Mouse (Mus musculus) embryonic facial prominence, embryonic 15.5 days (tissue): ENCODE measurements around the gene Fgfbp3. TPM values are rescaled to one million over a fixed set of nuclear protein-coding genes. Genes with fewer than 3 reads are reported as not detected.
A peak's percentile ranks its signal among the peaks of the same experiment; 100 is the strongest.

Source experiments
- ATAC-seq: fragments of 200-750 bp; cut with Nextera tagmentation; 2 replicates; pipeline ENCODE4 v1.8.0; 2017; ENCODE audit warnings: low read depth, moderate TSS enrichment; ENCODE audit not compliant: insufficient number of reproducible peaks, low FRiP score, low TSS enrichment
- H3K27ac ChIP-seq: fragments of 300-500 bp; sonication (generic); replicated peaks from 2 replicates; pipeline ENCODE4 v1.5.1; 2015; ENCODE audit warnings: mild to moderate bottlenecking, inconsistent platforms
- H3K27me3 ChIP-seq: fragments of 300-500 bp; sonication (generic); 2 replicates; pipeline ENCODE4 v1.6.1; 2015; ENCODE audit warnings: inconsistent platforms
- H3K36me3 ChIP-seq: fragments of 300-500 bp; sonication (generic); 2 replicates; pipeline ENCODE4 v1.6.1; 2015; ENCODE audit warnings: mild to moderate bottlenecking, inconsistent platforms
- H3K4me1 ChIP-seq: fragments of 300-500 bp; sonication (generic); 2 replicates; pipeline ENCODE4 v1.6.1; 2015; ENCODE audit warnings: inconsistent platforms
- H3K4me2 ChIP-seq: fragments of 300-500 bp; sonication (generic); replicated peaks from 2 replicates; pipeline ENCODE4 v1.6.1; 2015; ENCODE audit warnings: mild to moderate bottlenecking, inconsistent platforms
- H3K4me3 ChIP-seq: fragments of 300-500 bp; sonication (generic); replicated peaks from 2 replicates; pipeline ENCODE4 v1.5.1; 2015; ENCODE audit warnings: mild to moderate bottlenecking, inconsistent platforms
- H3K9ac ChIP-seq: fragments of 300-500 bp; sonication (generic); 2 replicates; pipeline ENCODE4 v1.6.1; 2015; ENCODE audit warnings: inconsistent platforms
- H3K9me3 ChIP-seq: fragments of 300-500 bp; sonication (generic); replicated peaks from 2 replicates; pipeline ENCODE4 v1.6.1; 2016; ENCODE audit warnings: inconsistent platforms
- WGBS: fragments of 180-500 bp; shearing (Covaris S2); methylation state at CpG from one replicate; pipeline ENCODE4 v1.1.7; 2015; 5-methylcytosine and 5-hydroxymethylcytosine counted together
- polyA plus RNA-seq: library from polyadenylated mRNA; unstranded; fragments of >200 nt; fragmentation: Nextera tagmentation; extraction: Ambion mirVana; gene quantifications from 2 replicates; pipeline ENCODE4 v1.2.1, GENCODE M21; 2015

Fgfbp3 gene
- polyA plus RNA-seq, 1 experiment from 2014 or later = 7.1 TPM

DNA sequence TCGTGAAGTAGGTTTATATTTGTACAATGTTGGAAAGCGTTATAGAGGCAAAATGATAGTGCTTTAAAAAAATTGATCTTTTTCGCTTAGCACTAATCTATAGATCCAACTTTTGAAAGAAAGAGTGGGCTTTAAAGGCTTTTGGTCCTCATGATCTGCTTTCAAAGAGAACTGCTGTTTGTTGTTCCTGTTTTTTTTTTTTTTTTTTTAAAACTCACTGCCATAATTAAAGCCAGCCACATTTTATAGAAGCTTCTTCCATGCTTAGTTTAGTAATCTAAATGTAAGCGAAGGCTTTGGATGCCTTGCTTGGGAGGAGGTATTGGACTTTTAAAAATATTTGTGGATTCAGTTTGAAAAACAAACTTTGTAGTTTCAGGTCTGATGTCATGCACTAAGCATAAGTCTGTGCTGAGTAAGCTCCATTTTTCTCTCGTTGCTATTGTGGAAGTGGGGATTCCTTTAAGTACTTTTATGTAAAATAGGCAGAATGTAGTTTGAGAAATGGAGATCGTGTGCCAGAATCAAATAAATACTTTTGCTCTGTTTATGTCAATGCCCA lies 8.5 kb upstream of the Fgfbp3 start:
- no peaks in the 10 kb centered on the region for H3K9me3 ChIP-seq
- 0 out of 2 replicates have a peak overlapping the region, but pooled peaks have one; percentile 95 for H3K4me3 ChIP-seq
- H3K27ac ChIP-seq = no peak overlapping the region
- no peaks in the 10 kb centered on the region for H3K36me3 ChIP-seq
- H3K4me1 ChIP-seq = peaks cover 19% of the 10 kb centered on the region; the same call in 1 of the 2 replicates
- 46% methylated on average over 6 of the region's 6 CpGs for WGBS
- H3K27me3 ChIP-seq = no peaks in the 10 kb centered on the region
- no peak for ATAC-seq
- no peak overlapping the region for H3K9ac ChIP-seq
- peak overlapping the region; percentile 79; the same call in 1 of the 2 replicates for H3K4me2 ChIP-seq

DNA sequence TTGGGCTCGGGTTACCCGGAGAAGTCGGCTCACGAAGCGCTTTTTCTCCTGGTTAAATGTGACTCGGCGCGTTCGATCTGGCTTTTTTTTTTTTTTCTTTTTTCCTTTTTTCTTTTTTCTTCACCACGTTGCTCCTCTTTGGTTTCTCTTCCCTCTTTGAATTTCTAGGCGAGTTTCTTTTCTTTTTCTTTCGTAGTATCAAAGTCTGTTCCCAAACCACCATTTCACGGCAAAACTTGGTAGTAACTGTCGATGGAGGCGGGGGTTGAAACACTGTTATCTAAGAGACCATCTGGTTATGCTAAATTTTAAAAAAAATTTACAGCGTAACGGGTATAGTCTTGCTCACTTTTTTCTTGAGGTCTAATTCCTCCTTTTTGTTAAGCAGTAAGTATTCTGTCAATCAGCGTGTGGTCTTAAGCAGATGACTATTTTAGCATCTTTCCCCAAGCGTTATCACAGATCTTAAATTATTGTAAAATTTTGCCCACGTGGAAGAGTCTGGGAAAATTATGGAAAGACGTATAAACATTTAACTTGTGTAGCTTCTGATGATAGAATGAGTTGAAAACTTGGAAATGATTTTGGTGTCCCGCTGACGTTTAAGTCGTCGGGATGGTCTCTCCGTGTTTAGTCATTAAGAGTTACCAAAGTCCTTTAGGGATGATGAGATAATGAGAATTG lies 7.3 kb upstream of the Fgfbp3 start:
- H3K36me3 ChIP-seq = no peaks in the 10 kb centered on the region
- H3K4me1 ChIP-seq = peaks cover 19% of the 10 kb centered on the region; the same call in 1 of the 2 replicates
- no peaks in the 10 kb centered on the region for H3K9me3 ChIP-seq
- H3K4me3 ChIP-seq = peak overlapping the region; percentile 95
- 2% methylated on average over 26 of the region's 26 CpGs for WGBS
- no peaks in the 10 kb centered on the region for H3K27me3 ChIP-seq
- H3K9ac ChIP-seq = peak overlapping the region; percentile 93
- H3K4me2 ChIP-seq = peak overlapping the region; percentile 79
- H3K27ac ChIP-seq = peak overlapping the region; percentile 98
- ATAC-seq = no peak

DNA sequence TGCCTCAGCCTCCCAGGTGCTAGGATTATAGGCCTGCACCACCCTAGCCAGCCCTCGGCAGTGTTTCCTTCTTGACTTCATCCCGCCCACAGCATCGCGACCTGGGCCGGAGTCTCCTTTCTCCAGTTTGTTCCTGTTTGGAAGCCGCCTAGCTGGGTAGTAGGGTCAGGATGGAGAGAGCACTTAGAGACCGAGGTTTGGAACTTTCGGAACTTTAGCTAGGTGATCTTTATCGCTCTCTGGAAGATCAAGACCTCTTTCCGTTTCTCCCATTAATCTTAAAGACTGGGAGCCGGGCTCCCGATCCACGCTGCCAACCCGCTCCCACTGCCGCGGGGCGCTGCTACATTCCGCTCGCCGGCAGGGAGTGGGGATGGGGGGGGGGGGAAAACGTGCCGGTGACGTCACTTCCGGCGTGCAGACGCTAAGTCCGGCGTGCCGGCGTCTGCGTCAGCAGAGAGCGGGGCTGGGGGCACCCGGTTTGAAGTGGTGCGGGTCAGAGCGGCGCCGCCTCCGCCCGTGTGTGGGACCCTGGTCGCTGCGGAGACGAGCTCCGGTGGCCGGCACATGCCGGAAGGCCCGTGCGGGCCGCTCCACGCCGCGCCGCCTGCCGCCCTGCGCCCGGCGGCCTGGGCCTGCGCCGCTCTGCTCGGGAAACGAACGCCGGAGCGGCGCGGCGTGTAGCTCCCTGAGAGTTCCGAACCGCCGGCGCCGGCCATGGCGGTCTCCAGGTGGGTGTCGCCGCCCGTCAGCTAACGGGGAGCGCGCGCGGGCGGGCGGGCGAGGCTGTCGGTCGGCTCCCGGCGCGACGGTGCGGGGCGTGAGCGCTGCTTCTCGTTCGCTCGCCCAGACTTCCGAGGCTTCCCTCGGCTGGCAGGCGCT lies 6.5 kb upstream of the Fgfbp3 start, which contains the start of gene Btaf1:
Gene Btaf1, plus strand, starts transcription at position 409 of the 882 bp plus-strand sequence.
- peak within 1 kb of the TSS; percentile 98 for H3K27ac ChIP-seq
- no peaks in the 10 kb centered on the region for H3K36me3 ChIP-seq
- H3K4me2 ChIP-seq = peak within 1 kb of the TSS; percentile 79
- peak within 1 kb of the TSS; percentile 95 for H3K4me3 ChIP-seq
- peak within 1 kb of the TSS; percentile 93 for H3K9ac ChIP-seq
- under 1% methylated on average over 98 of the region's 98 CpGs for WGBS
- no peaks in the 10 kb centered on the region for H3K9me3 ChIP-seq
- peaks cover 19% of the 10 kb centered on the region; the same call in 1 of the 2 replicates for H3K4me1 ChIP-seq
- ATAC-seq = peak; percentile 95
- no peaks in the 10 kb centered on the region for H3K27me3 ChIP-seq

DNA sequence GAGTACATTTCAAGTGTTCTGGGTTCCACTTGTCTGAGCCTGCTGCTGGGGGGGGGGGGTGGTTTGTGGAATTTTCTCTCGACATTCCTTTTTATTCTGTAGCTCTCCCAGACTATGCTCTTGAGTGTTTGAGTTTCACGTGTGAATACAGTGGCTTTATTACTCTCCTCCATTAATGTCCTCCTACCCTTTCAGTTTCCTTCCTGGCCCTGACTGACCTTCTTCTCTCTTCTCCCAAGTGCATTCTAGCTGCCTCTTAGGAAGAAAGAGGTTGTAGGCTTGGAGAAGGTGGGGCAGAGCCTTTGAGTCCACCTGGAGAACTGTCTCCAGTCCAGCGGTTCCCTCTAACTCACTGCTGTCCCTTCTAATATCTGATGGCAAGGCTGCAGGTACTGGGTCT lies 3.5 kb upstream of the Fgfbp3 start:
- peaks cover 19% of the 10 kb centered on the region; the same call in 1 of the 2 replicates for H3K4me1 ChIP-seq
- no peaks in the 10 kb centered on the region for H3K27me3 ChIP-seq
- no peak overlapping the region for H3K4me3 ChIP-seq
- no peak for ATAC-seq
- no peak overlapping the region for H3K27ac ChIP-seq
- H3K9me3 ChIP-seq = no peaks in the 10 kb centered on the region
- WGBS = 47% methylated on average over 3 of the region's 3 CpGs
- H3K36me3 ChIP-seq = no peaks in the 10 kb centered on the region
- no peak overlapping the region for H3K9ac ChIP-seq
- no peak overlapping the region for H3K4me2 ChIP-seq

DNA sequence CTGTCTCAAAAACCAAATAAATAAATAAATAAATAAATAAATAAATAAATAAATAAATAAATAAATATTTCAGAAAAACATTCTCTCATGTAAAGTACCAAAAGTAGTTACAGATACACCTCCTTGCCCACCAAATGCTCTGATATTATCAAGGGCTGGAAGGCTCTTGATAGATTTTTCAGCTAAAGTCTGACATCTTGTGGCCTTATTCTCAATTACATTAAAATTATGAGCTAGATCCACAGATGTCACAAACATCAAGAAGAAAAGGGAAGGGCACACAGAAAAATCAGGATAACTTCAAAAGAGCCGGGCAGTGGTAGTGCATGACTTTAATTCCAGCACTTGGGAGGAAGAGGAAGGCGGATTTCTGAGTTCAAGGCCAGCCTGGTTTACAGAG lies 2.6 kb upstream of the Fgfbp3 start:
- Histone ChIP-seq H3K36me3 (no peaks in the 10 kb centered on the region), H3K9me3 (no peaks in the 10 kb centered on the region), H3K4me2 (no peak overlapping the region), H3K27ac (no peak overlapping the region), H3K27me3 (no peaks in the 10 kb centered on the region), H3K4me3 (no peak overlapping the region), H3K9ac (no peak overlapping the region), H3K4me1 (peaks cover 15% of the 10 kb centered on the region; the same call in 1 of the 2 replicates)
- 21% methylated on average over 2 of the region's 2 CpGs for WGBS
- ATAC-seq = no peak

DNA sequence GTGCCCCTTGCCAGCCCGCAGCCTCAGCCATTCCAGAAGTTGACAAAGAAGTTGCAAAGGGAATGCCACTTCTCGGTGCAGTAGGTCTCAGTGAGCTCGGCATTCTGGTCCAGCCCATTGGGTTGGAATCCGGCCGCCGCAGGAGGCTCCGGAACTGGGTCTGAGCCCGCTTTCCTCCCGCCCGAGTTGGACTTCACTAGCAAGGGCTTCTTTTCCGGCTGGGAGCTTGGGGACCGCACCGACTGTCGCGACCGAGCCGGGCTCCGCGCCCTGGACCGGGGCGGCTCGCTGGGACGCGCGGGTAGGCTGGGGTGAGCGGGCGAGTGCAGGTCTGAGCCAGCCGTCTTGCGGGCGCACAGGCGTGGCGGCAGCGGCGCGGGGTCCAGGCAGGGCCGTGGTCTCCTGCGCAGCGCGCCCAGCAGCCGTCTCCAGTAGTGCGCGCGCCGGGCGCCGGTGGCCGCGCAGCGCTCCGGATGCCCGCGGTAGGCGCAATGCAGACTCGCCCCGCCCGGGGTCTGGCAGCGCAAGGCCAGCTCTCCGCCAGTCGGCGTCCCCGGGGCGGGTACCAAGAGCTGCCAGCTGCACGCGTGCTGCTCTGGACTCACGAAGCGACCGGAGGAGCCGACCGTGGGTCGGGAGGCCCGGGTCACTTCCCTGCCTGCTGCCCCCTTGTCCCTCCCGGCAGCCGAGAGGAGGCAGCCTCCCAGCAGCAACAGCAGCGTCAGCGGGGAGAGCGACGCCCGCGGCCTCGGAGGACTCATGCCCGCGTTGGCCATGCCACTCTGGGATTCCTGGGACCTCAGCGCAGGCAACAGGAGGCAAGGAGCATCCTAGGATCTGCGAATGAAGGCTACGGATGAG lies 744 bp downstream of the Fgfbp3 start:
- Histone ChIP-seq H3K9me3 (no peaks in the 10 kb centered on the region), H3K4me2 (peak overlapping the region; percentile 78), H3K36me3 (no peaks in the 10 kb centered on the region), H3K4me3 (peak overlapping the region; percentile 89), H3K27me3 (no peaks in the 10 kb centered on the region), H3K27ac (peak overlapping the region; percentile 95), H3K4me1 (peaks cover 6% of the 10 kb centered on the region; the same call in 1 of the 2 replicates), H3K9ac (peak overlapping the region; percentile 90)
- ATAC-seq = peak; percentile 91
- under 1% methylated on average over 72 of the region's 85 CpGs for WGBS

DNA sequence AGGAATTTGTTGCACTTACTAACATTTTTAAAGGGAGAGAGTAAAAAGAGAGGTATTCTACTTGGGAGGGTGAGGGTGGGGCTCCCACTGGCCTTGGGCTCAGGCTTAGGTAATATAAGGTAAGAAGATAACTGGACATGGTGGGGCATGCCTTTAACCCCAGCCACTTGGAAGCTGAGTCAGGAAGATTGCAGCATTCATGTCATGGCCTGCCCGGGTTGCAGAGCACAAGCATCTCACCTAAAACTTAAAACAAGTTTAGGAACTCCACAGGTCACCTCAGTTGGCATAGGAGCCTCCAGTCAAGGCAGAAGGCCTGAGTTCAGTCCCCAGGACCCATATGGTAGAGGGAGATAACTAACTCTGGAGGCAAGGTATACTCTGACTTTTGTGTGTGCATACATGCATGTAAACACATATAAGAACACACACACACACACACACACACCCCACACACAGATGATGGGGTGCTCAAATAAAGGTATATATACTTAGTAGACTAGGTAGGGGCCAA lies 2.5 kb downstream of the Fgfbp3 start:
- no peaks in the 10 kb centered on the region for H3K36me3 ChIP-seq
- H3K4me2 ChIP-seq = no peak overlapping the region
- no peaks in the 10 kb centered on the region for H3K9me3 ChIP-seq
- no peak overlapping the region for H3K27ac ChIP-seq
- no peak overlapping the region for H3K9ac ChIP-seq
- WGBS = 77% methylated on average over 1 of the region's 1 CpGs
- H3K4me3 ChIP-seq = no peak overlapping the region
- ATAC-seq = no peak
- H3K27me3 ChIP-seq = no peaks in the 10 kb centered on the region
- peaks cover 9% of the 10 kb centered on the region; the same call in 1 of the 2 replicates for H3K4me1 ChIP-seq

DNA sequence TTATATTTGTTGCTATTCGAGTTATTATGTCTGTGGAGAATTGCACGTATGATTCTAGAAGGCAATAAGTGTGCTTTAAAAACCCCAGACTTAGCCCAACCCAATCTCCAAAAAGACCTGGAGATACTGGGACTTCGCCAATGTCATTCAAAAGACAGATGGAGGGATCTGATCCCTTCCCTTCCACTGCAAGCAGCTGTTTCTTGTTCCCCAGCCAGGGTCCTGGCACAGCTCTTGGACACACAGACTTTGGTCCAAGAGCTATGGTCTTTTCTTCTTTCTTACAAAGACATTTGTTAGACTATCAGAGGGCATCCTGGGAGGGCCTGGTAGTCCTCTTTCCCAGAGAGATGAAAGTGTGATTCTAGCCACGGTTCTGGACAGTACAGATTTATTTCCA lies 3.2 kb downstream of the Fgfbp3 start:
- Histone ChIP-seq H3K4me2 (no peak overlapping the region), H3K4me1 (peaks cover 9% of the 10 kb centered on the region; the same call in 1 of the 2 replicates), H3K9me3 (no peaks in the 10 kb centered on the region), H3K27ac (no peak overlapping the region), H3K4me3 (no peak overlapping the region), H3K27me3 (no peaks in the 10 kb centered on the region), H3K9ac (no peak overlapping the region), H3K36me3 (no peaks in the 10 kb centered on the region)
- WGBS = 72% methylated on average over 4 of the region's 4 CpGs
- ATAC-seq = no peak

DNA sequence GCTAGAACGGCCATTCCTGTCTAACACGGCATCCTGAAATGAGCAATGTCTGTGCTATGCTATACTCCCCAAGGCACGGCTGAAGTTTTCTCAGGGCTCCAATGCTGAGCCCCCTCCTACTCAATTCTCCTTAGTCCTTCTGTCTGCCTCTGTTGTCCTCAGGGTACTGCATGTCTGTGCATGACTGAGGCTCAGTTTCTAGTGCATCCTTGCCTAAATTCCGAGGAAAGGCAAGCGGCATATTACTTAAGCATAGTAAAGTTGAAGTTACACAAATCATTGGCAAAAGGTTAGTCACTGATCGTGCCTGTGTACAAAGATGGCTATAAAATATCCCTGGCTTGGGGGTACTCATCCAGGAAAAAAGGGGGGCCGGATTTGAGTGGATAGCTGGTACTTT lies 6.4 kb downstream of the Fgfbp3 start:
- H3K4me1 ChIP-seq = 0 out of 2 replicates have a peak, but pooled peaks cover 3% of the 10 kb centered on the region
- no peaks in the 10 kb centered on the region for H3K27me3 ChIP-seq
- whole genome bisulfite sequencing = 54% methylated on average over 7 of the region's 7 CpGs
- no peaks in the 10 kb centered on the region for H3K9me3 ChIP-seq
- H3K9ac ChIP-seq = no peak overlapping the region
- ATAC-seq = no peak
- H3K36me3 ChIP-seq = no peaks in the 10 kb centered on the region
- no peak overlapping the region for H3K27ac ChIP-seq
- no peak overlapping the region for H3K4me2 ChIP-seq
- H3K4me3 ChIP-seq = no peak overlapping the region

DNA sequence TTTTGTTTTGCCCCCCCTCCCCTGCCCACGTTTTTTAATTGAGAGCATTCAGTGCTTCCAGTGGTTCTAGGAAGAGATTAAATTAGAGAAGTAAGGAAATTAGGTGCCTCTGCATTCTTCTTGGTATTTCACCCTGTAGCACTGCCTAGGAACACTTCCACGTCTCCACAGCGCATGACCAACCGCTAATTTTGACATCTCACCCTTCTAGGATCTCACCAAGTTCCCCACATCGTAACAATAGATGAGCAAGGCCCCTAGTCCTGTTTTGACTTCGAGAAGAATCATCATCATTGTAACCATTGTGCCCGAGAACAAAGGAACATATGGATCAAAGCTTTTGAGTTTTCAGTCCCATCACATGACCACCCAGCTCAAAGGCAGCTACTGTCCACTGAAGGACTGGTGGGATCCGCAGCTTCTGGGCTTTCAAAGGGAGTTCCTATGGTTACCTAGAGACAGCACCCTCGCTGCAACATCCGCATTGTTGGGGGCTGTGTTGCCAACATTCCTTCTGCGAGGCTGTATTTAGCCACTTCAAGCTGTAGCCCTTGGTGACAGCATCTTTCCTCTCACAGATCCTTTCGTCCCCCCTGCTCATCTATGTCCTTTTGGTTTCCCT lies 8.9 kb downstream of the Fgfbp3 start:
- 41% methylated on average over 12 of the region's 12 CpGs for WGBS
- no peak overlapping the region for H3K9ac ChIP-seq
- H3K9me3 ChIP-seq = no peaks in the 10 kb centered on the region
- H3K4me2 ChIP-seq = no peak overlapping the region
- H3K27me3 ChIP-seq = no peaks in the 10 kb centered on the region
- H3K36me3 ChIP-seq = no peaks in the 10 kb centered on the region
- ATAC-seq = no peak
- 0 out of 2 replicates have a peak, but pooled peaks cover 3% of the 10 kb centered on the region for H3K4me1 ChIP-seq
- H3K27ac ChIP-seq = no peak overlapping the region
- no peak overlapping the region for H3K4me3 ChIP-seq
